In the genomic region with DNA sequence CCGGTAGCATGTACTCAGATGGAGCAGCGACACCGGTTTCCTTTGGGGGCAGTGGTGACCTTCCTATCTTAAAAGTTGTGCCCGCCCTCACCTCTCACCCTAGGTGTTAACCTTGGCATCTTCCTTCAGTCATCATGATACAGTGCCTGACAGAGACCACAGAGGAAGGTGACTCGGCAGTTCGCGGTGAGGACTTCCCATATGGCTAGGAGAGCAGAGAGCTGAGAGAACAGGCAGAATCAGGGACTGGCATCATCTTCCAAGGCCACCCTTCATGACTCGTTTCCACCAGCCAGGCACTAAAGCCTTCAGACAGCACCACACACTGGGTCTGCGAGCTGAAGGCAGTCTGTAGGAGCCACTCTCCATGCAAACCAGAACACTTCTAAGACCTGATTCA, we compare ENCODE assay signal across 11 mouse cellular contexts.
A peak's percentile ranks its signal among the peaks of the same experiment; 100 is the strongest.
DNase-seq lines count a peak whose midpoint lies in the region; ATAC-seq lines count a peak whose summit lies in the region.
"Had no signal": no experiment of that assay in that cellular context is flagged by ENCODE, and none has a peak within 500 bp of the region (broad histone marks: within the 10 kb centered on the region; RNA-seq: fewer than 3 reads in every experiment).

No protein-coding gene starts in this region.

- no peaks in the 10 kb centered on the region for H3K27me3 ChIP-seq in heart, embryonic 11.5 days (ENCODE audit: control insufficient read depth, insufficient read depth, low read length)
- H3K27me3 ChIP-seq in neural tube, embryonic 15.5 days (replicated peaks) = no peaks in the 10 kb centered on the region
- H3K27me3 ChIP-seq in forebrain, embryonic 12.5 days = no peaks in the 10 kb centered on the region
- H3K27me3 ChIP-seq: neural tube, embryonic 13.5 days had no signal

- no peak overlapping the region for H3K4me3 ChIP-seq in heart, embryonic 11.5 days (ENCODE audit: low read depth, low read length)
- H3K4me3 ChIP-seq in neural tube, embryonic 15.5 days (replicated peaks) = no peak overlapping the region
- no peak overlapping the region for H3K4me3 ChIP-seq in forebrain, embryonic 12.5 days (replicated peaks)
- H3K4me3 ChIP-seq: neural tube, embryonic 13.5 days had no signal

- no peak for ATAC-seq in heart, embryonic 11.5 days (replicated peaks; ENCODE audit: insufficient number of reproducible peaks, low FRiP score, low TSS enrichment)
- ATAC-seq in neural tube, embryonic 15.5 days (ENCODE audit: low FRiP score) = no peak
- no peak for ATAC-seq in forebrain, embryonic 12.5 days (ENCODE audit: low FRiP score)
- no peak for ATAC-seq in monocyte, adult 5-6 weeks (replicated peaks; ENCODE audit: insufficient number of reproducible peaks, low FRiP score, low TSS enrichment, poor library complexity, severe bottlenecking)

- WGBS in heart, embryonic 11.5 days (ENCODE audit: insufficient replicate concordance) = 62% methylated on average over 9 of the region's 9 CpGs
- WGBS in neural tube, embryonic 15.5 days = 86% methylated on average over 9 of the region's 9 CpGs
- 86% methylated on average over 9 of the region's 9 CpGs for WGBS in forebrain, embryonic 12.5 days

- H3K27ac ChIP-seq in heart, embryonic 11.5 days (ENCODE audit: low read depth, low read length) = peak overlapping the region; percentile 35; the same call in 1 of the 2 replicates
- H3K27ac ChIP-seq in neural tube, embryonic 15.5 days (replicated peaks) = 0 out of 2 replicates have a peak overlapping the region, but pooled peaks have one; percentile 18
- H3K27ac ChIP-seq in forebrain, embryonic 12.5 days = peak overlapping the region; percentile 9; the same call in 1 of the 2 replicates
- H3K27ac ChIP-seq: kidney, postnatal 0 days; neural tube, embryonic 13.5 days had no signal

- H3K9ac ChIP-seq in heart, embryonic 11.5 days (ENCODE audit: low read depth, low read length) = no peak overlapping the region
- no peak overlapping the region for H3K9ac ChIP-seq in neural tube, embryonic 15.5 days (replicated peaks)
- H3K9ac ChIP-seq in forebrain, embryonic 12.5 days = no peak overlapping the region
- H3K9ac ChIP-seq: neural tube, embryonic 13.5 days had no signal

- peaks cover 14% of the 10 kb centered on the region for H3K4me1 ChIP-seq in heart, embryonic 11.5 days (ENCODE audit: control insufficient read depth, insufficient read depth, low read length)
- no peaks in the 10 kb centered on the region for H3K4me1 ChIP-seq in neural tube, embryonic 15.5 days
- H3K4me1 ChIP-seq in forebrain, embryonic 12.5 days = peaks cover 21% of the 10 kb centered on the region

- DNase-seq in heart, adult 8-10 months (ENCODE audit: low spot score) = no peak
- no peak for DNase-seq in neural tube, embryonic 10.5 days (ENCODE audit: extremely low spot score, low spot score)
- peak; percentile 16 for DNase-seq in retina, embryonic 14.5 days (ENCODE audit: low spot score)
- DNase-seq in urinary bladder, postnatal 36 days (ENCODE audit: low spot score in 2 of 2) = no peak

- no peaks in the 10 kb centered on the region for H3K9me3 ChIP-seq in heart, embryonic 11.5 days (replicated peaks; ENCODE audit: control insufficient read depth, low read length)
- H3K9me3 ChIP-seq in neural tube, embryonic 15.5 days (replicated peaks) = no peaks in the 10 kb centered on the region
- H3K9me3 ChIP-seq in forebrain, embryonic 12.5 days = no peaks in the 10 kb centered on the region
- H3K9me3 ChIP-seq: neural tube, embryonic 13.5 days had no signal

- H3K4me2 ChIP-seq in heart, embryonic 11.5 days = no peak overlapping the region
- H3K4me2 ChIP-seq in neural tube, embryonic 15.5 days = no peak overlapping the region
- H3K4me2 ChIP-seq in forebrain, embryonic 12.5 days = no peak overlapping the region
- H3K4me2 ChIP-seq: liver, embryonic 11.5 days; neural tube, embryonic 13.5 days had no signal

- H3K36me3 ChIP-seq in heart, embryonic 11.5 days (ENCODE audit: control insufficient read depth, insufficient read depth, low read length) = no peaks in the 10 kb centered on the region
- H3K36me3 ChIP-seq in neural tube, embryonic 15.5 days = no peaks in the 10 kb centered on the region
- no peaks in the 10 kb centered on the region for H3K36me3 ChIP-seq in forebrain, embryonic 12.5 days (replicated peaks)
- H3K36me3 ChIP-seq: neural tube, embryonic 13.5 days had no signal
